Mouse (Mus musculus): ENCODE measurements around the gene 1700008O03Rik. TPM values are rescaled to one million over a fixed set of nuclear protein-coding genes. Genes with fewer than 3 reads are reported as not detected.
A peak's percentile ranks its signal among the peaks of the same experiment; 100 is the strongest.

Gene 1700008O03Rik
- polyA plus RNA-seq, 1 experiment from 2014 or later: 1.2 TPM

- Histone ChIP-seq H3K36me3 (ENCODE audit: control insufficient read depth, insufficient read depth, low read length) (no peaks in the 10 kb centered on the region), H3K27ac (ENCODE audit: low read length) (no peak overlapping the region), H3K9ac (ENCODE audit: low read length) (no peak overlapping the region), H3K27me3 (ENCODE audit: control insufficient read depth, insufficient read depth, low read depth, low read length) (no peaks in the 10 kb centered on the region), H3K4me2 (ENCODE audit: low read depth, low read length) (no peak overlapping the region), H3K4me3 (ENCODE audit: low read length) (no peak overlapping the region), H3K4me1 (replicated peaks; ENCODE audit: control insufficient read depth, insufficient read depth, low read length) (no peaks in the 10 kb centered on the region), H3K9me3 (ENCODE audit: control insufficient read depth, low read length) (no peaks in the 10 kb centered on the region)
- ATAC-seq (ENCODE audit: low read depth): no peak
- 83% methylated on average over 1 of the region's 1 CpGs for WGBS
Measured at GRCm38 (mm10) chr7:44322290-44322689, 63.3 kb downstream of the 1700008O03Rik start.

GRCm38 (mm10) chr7:44320886-44321285 lies 64.7 kb downstream of the 1700008O03Rik start:
- Histone ChIP-seq H3K9ac (ENCODE audit: low read length) (no peak overlapping the region), H3K36me3 (ENCODE audit: control insufficient read depth, insufficient read depth, low read length) (no peaks in the 10 kb centered on the region), H3K27ac (ENCODE audit: low read length) (no peak overlapping the region), H3K27me3 (ENCODE audit: control insufficient read depth, insufficient read depth, low read depth, low read length) (no peaks in the 10 kb centered on the region), H3K4me3 (ENCODE audit: low read length) (no peak overlapping the region), H3K9me3 (ENCODE audit: control insufficient read depth, low read length) (no peaks in the 10 kb centered on the region), H3K4me1 (replicated peaks; ENCODE audit: control insufficient read depth, insufficient read depth, low read length) (no peaks in the 10 kb centered on the region), H3K4me2 (ENCODE audit: low read depth, low read length) (no peak overlapping the region)
- WGBS: 44% methylated on average over 8 of the region's 8 CpGs
- no peak for ATAC-seq (ENCODE audit: low read depth)

GRCm38 (mm10) chr7:44317913-44318312 lies 67.7 kb downstream of the 1700008O03Rik start:
- WGBS: 28% methylated on average over 4 of the region's 4 CpGs
- H3K36me3 ChIP-seq (ENCODE audit: control insufficient read depth, insufficient read depth, low read length): no peaks in the 10 kb centered on the region
- H3K4me3 ChIP-seq (ENCODE audit: low read length): no peak overlapping the region
- H3K27ac ChIP-seq (ENCODE audit: low read length): no peak overlapping the region
- H3K9me3 ChIP-seq (ENCODE audit: control insufficient read depth, low read length): no peaks in the 10 kb centered on the region
- H3K4me1 ChIP-seq (replicated peaks; ENCODE audit: control insufficient read depth, insufficient read depth, low read length): no peaks in the 10 kb centered on the region
- ATAC-seq (ENCODE audit: low read depth): no peak
- no peaks in the 10 kb centered on the region for H3K27me3 ChIP-seq (ENCODE audit: control insufficient read depth, insufficient read depth, low read depth, low read length)
- H3K4me2 ChIP-seq (ENCODE audit: low read depth, low read length): no peak overlapping the region
- H3K9ac ChIP-seq (ENCODE audit: low read length): no peak overlapping the region

DNA sequence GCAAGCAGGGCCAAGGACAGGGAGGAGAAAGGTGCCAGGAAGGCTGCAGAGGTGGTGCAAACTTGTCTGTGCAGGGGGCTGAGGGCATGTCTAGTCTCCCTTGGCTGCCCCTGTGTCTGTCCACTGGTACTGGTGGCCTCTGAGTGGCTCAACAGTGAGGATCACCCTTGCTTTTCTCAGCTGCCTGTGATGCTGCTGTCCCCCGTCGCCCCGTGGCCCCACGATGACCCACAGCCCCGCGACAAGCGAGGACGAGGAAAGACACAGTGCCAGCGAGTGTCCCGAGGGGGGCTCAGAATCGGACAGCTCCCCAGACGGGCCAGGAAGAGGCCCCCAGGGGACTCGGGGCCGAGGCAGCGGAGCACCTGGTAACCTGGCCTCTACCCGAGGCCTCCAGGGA lies 73.1 kb downstream of the 1700008O03Rik start:
- H3K4me2 ChIP-seq (ENCODE audit: low read depth, low read length): no peak overlapping the region
- H3K27me3 ChIP-seq (ENCODE audit: control insufficient read depth, insufficient read depth, low read depth, low read length): peaks cover 18% of the 10 kb centered on the region

GRCm38 (mm10) chr7:44311713-44312304 lies 73.8 kb downstream of the 1700008O03Rik start:
- no peak overlapping the region for H3K9ac ChIP-seq (ENCODE audit: low read length)
- H3K27ac ChIP-seq (ENCODE audit: low read length): no peak overlapping the region
- no peaks in the 10 kb centered on the region for H3K36me3 ChIP-seq (ENCODE audit: control insufficient read depth, insufficient read depth, low read length)
- peaks cover 10% of the 10 kb centered on the region for H3K4me1 ChIP-seq (replicated peaks; ENCODE audit: control insufficient read depth, insufficient read depth, low read length)
- H3K4me2 ChIP-seq (ENCODE audit: low read depth, low read length): no peak overlapping the region
- no peaks in the 10 kb centered on the region for H3K9me3 ChIP-seq (ENCODE audit: control insufficient read depth, low read length)
- no peak for ATAC-seq (ENCODE audit: low read depth)
- peaks cover 18% of the 10 kb centered on the region for H3K27me3 ChIP-seq (ENCODE audit: control insufficient read depth, insufficient read depth, low read depth, low read length)
- WGBS: 27% methylated on average over 6 of the region's 6 CpGs
- H3K4me3 ChIP-seq (ENCODE audit: low read length): no peak overlapping the region

More for the DNA sequence above, 73.1 kb downstream of the 1700008O03Rik start:
- WGBS: 57% methylated on average over 16 of the region's 16 CpGs
- peaks cover 10% of the 10 kb centered on the region for H3K4me1 ChIP-seq (replicated peaks; ENCODE audit: control insufficient read depth, insufficient read depth, low read length)
- no peaks in the 10 kb centered on the region for H3K9me3 ChIP-seq (ENCODE audit: control insufficient read depth, low read length)
- H3K36me3 ChIP-seq (ENCODE audit: control insufficient read depth, insufficient read depth, low read length): no peaks in the 10 kb centered on the region
- no peak overlapping the region for H3K9ac ChIP-seq (ENCODE audit: low read length)
- no peak overlapping the region for H3K27ac ChIP-seq (ENCODE audit: low read length)
- ATAC-seq (ENCODE audit: low read depth): no peak
- H3K4me3 ChIP-seq (ENCODE audit: low read length): no peak overlapping the region

DNA sequence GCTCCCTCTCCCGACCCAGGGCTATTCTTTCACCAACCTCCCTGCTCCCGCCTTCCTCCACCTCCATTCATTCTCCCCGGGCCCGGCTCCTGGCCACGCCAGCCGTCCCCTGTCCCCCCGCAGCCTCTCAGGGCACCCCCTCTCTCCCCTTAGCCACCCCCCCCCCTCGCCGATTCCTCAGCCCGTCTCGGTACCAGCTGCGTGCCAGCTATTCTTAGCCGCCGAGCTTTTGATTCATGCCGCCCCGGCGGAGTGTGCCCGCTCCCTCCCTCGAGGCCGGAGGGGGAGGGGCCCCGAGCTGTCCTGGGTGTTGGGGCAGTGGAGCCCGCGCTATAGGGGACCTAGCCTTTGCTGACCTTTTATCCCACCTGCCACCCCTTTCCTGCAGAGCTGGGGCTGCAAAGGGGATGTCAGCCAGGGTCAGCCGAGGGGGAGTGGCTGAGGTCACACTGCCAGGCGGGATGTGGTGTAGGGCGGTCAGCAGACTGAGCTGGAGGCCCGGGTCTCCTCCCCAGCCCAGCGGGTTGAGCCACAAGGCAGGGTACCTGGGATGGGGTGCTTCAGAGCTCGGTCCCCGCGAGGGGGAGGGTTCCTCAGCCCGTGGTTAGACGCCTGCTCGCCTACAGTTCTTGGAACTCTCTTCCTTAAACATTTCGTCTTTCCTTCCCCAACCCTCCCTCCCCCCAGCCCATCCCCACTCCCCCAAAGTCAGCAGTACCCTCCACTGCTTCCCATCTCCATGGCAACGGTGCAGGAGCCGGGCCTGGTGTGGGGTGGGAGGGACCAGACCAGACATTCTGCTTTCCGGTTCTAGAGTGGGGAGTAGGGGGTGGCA lies 74.5 kb downstream of the 1700008O03Rik start:
- Histone ChIP-seq H3K9me3 (ENCODE audit: control insufficient read depth, low read length) (no peaks in the 10 kb centered on the region), H3K27me3 (ENCODE audit: control insufficient read depth, insufficient read depth, low read depth, low read length) (peaks cover 18% of the 10 kb centered on the region), H3K4me3 (ENCODE audit: low read length) (peak overlapping the region; percentile 51), H3K4me2 (ENCODE audit: low read depth, low read length) (peak overlapping the region; percentile 95), H3K4me1 (replicated peaks; ENCODE audit: control insufficient read depth, insufficient read depth, low read length) (peaks cover 10% of the 10 kb centered on the region), H3K27ac (ENCODE audit: low read length) (no peak overlapping the region), H3K36me3 (ENCODE audit: control insufficient read depth, insufficient read depth, low read length) (no peaks in the 10 kb centered on the region), H3K9ac (ENCODE audit: low read length) (peak overlapping the region; percentile 60)
- ATAC-seq (ENCODE audit: low read depth): peak; percentile 36; the same call in 1 of the 2 replicates
- WGBS: under 1% methylated on average over 32 of the region's 38 CpGs

DNA sequence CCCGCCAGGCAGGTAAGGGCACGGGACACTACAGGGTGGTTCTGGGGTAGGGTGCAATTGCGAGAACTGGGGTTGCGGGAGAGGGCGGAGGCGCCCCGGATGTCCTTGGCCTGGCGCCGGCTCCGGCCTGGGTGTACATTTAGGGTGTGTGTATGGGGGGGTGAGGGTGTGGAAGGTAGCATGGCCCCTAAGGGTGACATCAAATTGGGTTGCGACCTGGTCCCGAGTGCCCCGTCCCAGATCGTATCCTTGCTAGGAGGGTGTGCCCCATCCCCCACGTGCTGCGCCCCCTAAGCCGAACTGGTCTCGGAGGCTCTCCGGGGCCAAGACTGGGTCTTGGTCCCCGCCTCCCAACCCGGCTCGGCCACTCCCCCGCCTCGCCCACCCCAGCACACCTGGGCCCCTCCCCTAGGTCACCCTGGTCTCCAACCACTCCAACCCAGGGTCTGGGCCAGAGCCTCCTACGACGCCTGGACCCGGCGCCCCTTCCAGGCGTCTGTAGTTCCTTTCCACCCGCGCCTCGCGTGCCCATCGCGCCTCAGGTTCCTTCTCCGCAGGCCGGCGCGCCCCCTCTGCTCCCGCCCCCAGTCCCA lies 75.2 kb downstream of the 1700008O03Rik start:
- Histone ChIP-seq H3K4me3 (ENCODE audit: low read length) (peak overlapping the region; percentile 51), H3K4me1 (replicated peaks; ENCODE audit: control insufficient read depth, insufficient read depth, low read length) (peaks cover 16% of the 10 kb centered on the region), H3K9ac (ENCODE audit: low read length) (peak overlapping the region; percentile 60), H3K27ac (ENCODE audit: low read length) (no peak overlapping the region), H3K4me2 (ENCODE audit: low read depth, low read length) (peak overlapping the region; percentile 95), H3K27me3 (ENCODE audit: control insufficient read depth, insufficient read depth, low read depth, low read length) (peaks cover 18% of the 10 kb centered on the region), H3K36me3 (ENCODE audit: control insufficient read depth, insufficient read depth, low read length) (no peaks in the 10 kb centered on the region), H3K9me3 (ENCODE audit: control insufficient read depth, low read length) (no peaks in the 10 kb centered on the region)
- ATAC-seq (ENCODE audit: low read depth): peak; percentile 23; the same call in 1 of the 2 replicates
- under 1% methylated on average over 31 of the region's 40 CpGs for WGBS
